Mouse (Mus musculus) left cerebral cortex, adult 18-20 months (tissue): Measurements from ENCODE around the gene March10. TPM values are rescaled to one million over a fixed set of nuclear protein-coding genes. Genes with fewer than 3 reads are reported as not detected.

Source experiments
- DNase-seq, 2 experiments: peaks; one replicate each; pipeline ENCODE4 v3.0.0; 2021 to 2022; ENCODE audit warnings: low spot score in 2 of 2, mixed read lengths in 1 of 2
- total RNA-seq, 2 experiments: library from RNA; stranded (reverse); gene quantifications; 2 replicates each; pipeline ENCODE4 v1.2.3; 2021

March10 gene
- total RNA-seq, 2 experiments from 2014 or later = 1.6 to 2.0 TPM

DNA sequence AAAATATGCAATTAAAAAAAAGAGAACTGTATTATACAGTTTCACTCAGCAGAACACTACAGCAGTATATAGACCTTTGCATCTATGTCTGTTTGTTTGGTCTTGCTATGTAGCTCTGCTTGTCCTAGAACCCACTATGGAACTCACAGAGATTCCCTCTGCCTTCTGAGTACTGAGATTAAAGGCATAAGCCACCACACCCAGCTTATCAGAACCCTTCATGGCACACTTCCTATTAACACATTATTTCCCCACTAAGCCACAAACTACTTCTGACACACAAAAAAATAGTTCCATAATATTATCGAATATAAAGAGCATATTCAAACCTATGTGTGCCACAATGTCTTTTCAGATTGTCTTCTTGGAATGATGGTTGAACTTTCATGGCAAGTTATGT is 42.5 kb downstream of the March10 start:
- no peak for DNase-seq

DNA sequence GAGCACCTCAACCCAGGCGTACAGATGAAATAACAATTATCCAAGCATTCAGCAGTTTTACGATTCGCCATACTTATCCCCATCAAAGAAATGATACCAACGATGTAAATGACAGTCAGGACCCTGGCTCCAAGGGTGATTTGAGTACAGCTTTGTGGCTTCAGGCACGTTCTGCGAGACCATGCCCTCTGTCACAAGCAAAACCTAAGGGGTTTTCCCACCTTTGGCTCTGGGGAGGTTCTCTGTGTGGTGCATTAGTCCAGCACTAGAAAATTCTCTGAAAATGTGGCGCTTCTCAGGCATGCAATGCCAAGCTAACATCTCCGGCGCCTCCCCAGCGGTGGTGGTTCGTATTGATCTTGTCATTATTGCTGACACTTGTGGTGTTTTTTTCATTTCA is 47.1 kb downstream of the March10 start:
- no peak for DNase-seq

DNA sequence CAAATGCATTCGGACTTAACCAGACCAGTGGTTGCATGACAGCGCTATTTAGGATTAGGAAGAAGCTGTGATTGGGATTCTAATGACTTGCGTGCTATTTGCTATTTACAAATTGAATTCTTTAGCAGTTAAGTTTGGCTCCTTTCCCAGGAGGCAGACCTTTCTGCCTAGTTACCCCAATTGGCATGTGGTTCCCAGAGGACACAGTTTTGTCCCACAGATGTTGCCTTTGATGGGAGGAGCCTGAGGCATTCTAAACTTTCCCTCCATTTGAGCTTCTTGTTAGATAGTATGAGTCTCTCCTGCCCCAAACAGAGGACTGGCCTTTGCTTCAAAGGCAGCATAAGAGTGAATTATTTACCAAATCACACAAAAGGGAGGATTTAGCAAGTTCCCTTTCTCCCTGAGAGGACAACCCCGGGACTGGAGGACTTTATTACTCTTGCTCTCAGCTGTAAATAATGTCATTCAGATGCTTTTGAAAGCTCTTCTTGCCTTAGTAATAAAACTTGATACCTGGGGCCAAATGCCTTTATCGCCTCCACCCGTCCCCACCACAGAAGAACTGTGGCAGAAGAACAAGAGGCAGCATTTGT is 48.6 kb downstream of the March10 start:
- DNase-seq = no peak

DNA sequence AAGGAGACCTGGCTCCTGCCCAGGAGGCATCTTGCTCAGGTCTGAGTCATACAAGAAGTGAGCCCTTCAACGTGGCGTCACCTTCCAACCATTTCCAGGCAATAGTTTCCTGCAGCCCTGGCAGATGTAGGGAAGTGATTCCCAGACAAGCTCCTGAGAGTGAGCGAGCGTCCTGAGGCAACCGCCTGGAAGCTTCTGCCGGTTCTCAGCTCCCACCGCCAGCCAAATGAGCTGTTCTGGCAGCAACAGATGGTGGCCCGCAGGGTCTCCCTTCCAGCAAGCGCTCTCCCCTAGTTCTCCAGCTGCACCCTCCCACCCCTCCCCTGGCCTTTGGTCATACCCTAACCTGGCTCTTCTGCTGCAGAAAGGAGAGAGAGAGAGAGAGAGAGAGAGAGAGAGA is 54.2 kb downstream of the March10 start:
- DNase-seq = no peak

DNA sequence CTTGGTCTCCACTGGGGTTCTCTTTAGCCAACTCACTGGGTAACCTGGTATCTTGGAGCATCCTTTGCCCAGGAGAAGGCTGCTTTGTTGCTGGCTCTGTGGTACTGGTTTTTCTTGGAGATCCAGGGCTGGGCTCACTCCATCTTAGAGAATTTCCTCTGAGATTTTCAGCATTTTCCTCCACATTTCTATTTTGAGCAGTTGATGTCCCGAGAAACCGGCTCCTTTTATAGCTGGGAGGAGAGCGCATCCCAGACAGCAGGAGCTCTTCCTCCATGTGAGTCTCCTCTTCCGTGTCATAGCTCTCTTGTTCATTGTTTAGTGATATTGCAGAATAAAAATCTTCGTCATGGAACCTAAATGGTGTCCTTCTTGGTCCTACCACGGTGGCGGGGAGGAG is 66.2 kb downstream of the March10 start:
- peak in 1 of 2 experiments; percentile 8 for DNase-seq

DNA sequence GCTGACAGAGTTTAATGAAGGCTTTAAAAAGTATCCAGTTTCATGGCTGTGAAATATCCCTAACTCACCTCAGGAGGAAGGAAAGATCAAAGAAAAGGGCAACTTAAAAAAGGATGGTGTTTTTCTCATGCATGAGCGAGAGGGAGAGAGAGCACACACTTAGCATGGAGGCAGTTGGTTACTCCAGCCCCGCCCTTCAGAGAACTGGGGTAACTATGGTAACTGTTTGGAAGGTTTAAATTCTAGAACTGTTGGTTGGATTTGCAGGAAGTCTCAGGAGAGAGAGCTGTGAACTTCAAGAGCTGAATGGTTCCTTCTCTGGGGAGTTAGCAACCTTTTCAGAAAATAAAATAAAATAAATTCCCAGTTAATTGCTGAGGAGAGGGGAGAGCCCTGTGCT is 67.9 kb downstream of the March10 start:
- DNase-seq = peak; percentile 33 to 38

DNA sequence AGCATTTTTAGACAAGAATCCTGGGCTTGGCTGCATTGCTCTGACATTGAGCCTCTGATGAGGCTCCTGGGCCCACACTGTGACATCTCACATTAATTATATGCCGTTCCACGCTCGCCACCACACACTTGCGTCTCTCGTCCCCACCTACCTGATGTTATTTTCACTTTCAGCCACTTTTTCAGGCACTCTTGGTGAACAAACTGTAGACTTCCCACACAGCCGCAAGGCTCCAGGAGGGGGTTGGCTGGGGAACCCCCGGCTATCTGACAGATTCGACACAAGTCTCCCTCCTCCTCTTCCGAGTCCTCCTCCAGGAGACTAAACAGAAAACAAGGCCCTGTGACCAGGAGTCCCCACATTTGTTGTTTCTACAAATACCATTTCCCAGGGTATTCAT is 71.3 kb downstream of the March10 start:
- peak; percentile 49 to 79 for DNase-seq

DNA sequence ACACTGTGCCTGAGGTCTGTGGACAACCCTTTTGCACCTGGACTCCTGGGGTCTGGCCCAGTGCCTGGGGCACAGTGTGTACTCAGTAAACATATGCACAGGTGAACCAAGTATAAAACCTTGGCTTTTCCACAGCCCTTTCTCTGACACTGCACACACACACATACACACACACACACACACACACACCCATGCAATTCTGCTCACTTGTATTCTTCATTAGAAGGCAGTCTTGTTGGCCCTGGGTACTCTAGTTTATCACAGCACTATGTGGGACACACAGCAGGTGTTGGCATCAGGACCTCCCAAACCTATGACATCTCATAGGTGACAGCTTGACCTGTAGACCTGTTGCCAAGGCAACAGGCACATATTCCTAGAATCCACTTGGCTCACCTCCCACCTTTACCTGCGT is 80.7 kb downstream of the March10 start:
- no peak for DNase-seq

DNA sequence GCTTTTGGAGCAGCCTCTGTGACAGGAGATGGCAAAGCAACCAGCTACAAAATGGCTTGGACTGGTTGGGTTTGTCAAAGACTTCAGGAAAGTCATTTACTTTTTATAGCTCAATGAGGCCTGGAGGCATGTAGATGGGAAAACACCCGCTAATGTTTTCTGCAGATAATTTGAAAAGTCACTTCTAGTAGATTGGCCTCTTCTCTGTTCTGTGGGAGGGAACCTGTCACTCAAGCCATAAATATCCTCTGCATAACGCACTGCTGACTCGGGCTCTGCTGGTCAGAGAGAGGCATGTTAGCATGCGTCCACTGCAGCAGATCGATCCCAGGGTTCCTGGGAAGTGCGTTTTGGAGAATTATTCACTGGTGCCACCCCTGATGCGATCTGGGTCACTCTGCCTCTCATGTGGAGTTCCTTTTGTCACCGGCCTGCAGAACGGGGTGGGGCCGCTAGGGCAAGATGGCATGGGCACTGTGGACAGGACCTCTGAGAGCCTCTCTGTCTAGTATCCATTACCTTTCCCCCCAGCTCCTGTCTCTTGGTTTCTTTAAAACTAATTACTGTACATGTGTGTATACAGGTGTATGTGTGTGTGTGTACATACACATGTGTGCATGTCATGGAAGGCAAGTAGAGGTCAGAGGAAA is 81.9 kb downstream of the March10 start:
- no peak for DNase-seq

DNA sequence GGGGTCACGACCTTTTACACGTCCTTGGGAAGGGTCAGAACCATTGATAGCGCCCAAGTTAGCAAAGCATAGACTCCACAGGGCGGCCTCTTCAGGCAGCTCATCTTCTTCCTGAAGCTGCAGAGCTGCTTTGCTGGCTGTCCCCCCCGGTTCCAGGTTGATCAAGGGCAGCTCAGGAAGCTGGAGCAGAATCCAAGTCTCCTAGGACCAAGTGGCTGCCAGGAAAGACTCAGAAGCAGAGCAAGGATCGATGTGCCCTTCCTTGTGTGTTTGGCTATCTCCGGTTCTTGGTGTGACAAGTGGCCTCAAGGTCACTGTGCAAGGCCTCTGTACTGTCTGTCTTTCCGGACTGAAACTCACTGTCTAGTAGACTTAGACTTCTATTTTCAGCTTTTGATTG is 82.7 kb downstream of the March10 start:
- DNase-seq = no peak

DNA sequence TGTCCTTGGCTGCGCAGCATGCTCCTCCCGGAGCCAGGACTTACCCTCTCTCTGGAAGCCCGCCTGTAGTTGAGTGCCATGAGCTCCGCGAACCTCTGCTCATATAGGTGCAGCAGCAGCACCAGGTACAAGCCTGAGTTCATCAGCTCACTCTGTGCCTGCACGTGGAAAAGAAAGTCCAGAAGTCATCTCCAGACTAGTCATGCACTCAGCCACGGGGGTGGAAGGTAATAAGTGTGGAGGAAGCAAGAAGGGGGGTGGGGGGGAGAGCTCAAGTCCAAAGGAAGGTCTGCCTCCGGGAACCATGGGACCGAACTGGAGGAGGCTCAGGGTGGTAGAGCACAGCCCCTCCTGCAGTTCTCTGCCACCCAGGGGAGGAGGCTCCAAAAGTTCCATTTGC is 84.7 kb downstream of the March10 start:
- DNase-seq = no peak

DNA sequence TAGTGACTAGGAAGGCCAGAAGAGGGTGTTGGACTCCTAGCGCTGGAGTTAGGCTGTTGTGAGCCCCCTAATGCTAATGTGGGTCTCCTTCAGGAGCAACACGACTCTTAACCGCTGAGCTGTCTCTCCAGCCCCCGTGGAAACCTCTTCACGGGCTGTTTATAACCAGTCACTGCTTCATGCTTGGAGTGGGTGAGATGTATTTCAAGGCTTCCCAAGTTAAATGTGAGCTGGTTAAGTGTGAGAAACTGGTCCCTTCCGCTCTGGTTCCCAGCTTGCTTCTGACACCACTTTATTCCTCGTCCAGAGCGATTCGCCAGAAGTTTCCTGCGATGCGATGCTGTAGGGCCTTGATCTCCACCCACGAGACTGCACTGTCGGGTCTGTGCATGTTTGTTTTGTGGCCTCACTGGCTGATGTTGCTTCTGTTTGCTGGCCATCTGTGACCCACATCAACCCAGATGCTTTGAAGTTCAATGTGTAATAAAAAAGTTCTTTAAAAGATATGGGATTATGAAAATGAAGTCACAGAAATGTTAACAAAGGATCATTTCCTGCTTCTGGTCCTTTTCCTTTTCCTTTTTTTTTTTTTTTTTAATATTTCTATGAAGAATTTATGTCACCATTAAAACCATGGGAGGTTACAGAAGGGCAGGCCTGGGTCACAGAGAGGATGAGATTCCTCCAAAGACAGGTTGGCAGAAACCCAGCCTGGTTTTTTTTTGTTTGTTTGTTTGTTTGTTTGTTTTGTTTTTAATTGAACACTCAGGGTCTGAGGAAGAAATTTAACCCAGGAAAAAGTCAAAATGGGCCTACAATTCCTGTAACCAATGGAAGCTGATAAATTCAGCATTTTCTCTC is 86.8 kb downstream of the March10 start:
- DNase-seq = peak in 1 of 2 experiments; percentile 20

DNA sequence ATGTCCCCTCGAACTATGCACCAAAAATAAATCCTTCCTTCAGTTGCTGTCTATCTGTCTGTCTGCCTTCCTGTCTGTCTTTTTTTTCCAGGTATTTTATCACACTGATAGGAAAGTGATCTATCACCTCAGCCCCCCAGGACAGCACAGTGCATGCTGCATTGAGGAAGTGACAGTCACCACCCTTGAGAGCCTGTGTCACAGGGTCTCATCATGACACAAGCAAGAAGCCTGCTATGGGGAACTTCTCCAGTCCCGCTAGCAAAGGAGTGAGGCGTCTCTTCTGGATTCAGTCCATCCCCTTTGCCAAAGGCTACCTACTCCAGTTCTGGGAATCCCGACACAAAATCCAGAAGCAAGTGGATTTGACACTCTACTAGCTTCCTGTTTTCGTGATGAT is 87.7 kb downstream of the March10 start:
- no peak for DNase-seq

DNA sequence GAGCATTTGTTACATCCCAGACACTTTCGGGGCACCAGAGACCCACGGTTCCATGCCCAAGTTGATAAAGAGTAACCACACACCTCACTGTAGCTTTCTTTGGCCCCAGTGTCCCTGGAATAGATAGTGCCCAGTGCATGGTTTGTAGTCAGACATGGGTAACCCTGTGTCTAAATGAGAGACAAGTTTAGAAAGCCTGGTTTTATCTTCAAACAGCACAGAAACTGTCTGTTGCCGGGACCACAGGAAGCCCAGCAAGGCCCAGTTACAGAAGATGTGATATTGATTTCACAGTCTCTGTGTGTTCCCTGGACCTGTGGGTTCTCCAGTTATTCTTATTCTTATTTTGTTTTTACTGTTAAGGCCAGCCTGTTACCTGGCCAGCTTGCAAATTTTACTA is 89.4 kb downstream of the March10 start:
- DNase-seq = no peak

DNA sequence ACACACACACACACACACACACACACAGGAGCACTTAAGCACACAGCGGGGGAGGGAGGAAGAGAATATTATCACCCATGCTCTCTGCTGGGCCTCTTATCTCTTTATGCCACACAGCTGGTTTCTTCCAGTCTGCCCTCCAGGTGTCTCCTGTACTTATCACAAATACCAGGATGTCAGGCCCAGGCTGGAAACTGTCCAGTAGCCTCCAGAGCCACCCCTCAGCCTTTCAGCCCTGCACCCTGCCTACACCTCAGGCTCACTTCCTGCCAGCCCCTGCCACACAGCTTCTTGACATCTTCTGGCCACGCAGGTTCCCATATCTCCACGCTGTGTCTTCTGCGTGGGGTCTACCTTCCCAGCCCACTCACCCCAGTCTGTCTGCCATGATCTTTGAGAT is 90.5 kb downstream of the March10 start:
- DNase-seq = no peak

DNA sequence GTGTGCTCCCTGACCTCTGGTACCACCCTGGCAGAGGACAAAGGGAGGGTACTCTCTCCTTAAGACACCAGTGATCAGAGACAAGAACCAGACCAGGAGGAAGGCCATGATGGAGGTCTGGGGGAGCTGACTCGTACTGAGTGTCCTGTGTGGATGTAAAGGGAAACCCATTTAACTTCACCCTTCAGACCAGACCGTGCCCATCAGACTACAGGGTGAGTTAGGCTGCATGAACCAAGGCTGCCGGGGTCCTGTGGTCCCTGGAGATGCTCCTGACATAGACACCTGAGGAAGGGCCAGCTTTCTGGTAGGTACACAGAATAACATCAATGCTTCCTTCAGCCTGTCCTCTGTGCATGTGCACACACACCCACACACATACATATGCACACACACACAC is 90.9 kb downstream of the March10 start:
- no peak for DNase-seq

DNA sequence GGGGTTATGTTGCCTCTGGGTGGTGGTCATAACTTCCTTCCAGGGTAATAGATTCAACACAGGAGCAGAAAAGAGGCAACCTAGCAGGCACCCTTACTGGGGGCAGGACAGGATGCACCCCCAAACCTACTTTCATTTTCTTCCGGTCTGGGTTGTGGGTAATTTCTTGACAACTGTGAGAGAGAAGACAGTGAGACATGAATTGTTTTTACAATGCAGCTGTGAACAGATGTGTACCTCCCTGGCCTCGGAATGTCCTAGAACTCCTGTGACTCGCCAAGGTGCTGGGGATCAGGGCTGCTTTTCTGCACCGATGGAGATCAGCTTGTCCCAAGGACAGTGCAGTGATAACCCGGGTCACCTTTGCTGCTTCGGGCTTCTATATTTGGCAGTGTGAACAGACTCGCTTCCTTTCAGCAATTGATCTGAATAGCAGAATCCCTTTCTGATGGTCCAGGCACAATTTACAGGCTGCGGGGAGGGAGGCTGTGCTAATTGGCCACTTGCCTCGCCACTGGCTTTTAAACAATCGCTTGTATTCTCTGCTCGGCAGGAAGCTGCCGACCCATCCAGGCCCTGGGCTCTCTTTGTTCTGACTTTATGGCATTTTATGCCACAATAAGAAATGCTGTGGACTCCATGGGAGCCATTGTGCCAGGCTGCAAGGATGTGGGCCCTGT is 92.0 kb downstream of the March10 start:
- peak; percentile 29 to 31 for DNase-seq

DNA sequence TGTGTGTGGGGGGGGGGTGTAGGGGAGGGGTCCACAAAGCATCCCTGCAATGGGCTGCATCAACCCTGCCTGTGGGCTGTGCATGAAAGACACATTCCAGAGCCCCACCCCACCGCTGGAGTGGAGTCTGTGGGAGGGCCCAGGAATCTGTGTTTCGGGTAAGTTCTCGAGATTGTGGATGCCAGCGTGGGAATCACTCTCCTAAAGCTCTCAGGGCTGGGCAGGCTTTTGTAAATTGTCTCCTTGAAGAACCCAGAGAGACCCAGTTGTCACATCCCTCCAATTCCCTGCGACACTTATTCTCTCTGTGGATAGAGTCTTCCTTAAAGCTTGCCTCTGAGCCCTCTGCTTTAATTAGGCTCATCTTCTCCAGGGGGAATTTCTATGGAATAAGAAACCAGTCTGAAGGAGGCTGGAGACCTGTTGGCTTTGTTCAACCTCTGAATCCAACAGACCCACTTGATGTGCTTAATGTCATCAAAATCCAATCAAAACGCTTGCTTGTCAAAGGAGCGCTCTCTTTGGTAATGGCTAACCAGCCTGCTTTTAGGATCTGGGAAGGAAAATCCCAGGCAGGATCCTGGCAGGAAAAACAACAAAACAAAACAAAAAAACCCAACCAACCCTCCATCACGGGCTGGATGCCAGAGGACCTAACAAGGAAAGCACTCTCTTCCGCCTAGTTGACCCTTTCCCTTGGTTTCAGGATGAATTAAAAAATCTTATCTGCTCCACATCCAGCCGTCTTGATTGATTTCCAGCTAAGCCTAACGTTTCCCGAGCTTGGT is 92.7 kb downstream of the March10 start:
- peak; percentile 73 to 78 for DNase-seq

DNA sequence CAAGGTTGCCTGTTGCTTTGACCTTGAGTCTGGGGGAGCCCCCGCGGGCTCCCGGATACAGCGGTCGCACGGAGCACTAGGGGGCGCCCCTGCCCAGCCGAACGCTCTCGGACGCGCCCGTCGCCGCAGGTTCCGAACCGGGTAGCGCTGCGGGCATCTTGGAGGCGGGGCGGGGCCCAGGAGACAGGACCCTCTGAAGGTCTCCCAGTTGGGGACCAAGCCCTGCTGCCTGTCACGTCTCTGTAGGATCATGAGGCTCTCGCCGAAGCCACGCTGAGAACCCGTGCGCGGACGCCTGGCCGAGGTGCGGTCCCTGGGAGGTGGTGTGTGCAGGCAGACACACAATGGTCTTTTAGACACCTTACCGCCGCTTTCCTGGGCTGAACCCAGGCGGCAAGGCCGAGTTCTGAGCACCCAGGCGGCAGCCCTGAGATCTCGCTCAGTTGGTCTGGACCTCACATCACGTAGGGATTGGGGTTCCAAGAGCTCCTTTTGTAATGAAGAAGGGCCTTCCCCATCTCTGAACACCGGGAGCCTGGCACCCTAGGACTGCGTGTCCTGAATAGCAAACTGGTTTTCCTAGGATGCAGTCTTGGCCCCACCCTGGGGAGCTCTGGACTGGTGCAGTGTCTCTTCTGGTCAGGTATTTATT is 93.5 kb downstream of the March10 start:
- peak; percentile 88 to 92 for DNase-seq

DNA sequence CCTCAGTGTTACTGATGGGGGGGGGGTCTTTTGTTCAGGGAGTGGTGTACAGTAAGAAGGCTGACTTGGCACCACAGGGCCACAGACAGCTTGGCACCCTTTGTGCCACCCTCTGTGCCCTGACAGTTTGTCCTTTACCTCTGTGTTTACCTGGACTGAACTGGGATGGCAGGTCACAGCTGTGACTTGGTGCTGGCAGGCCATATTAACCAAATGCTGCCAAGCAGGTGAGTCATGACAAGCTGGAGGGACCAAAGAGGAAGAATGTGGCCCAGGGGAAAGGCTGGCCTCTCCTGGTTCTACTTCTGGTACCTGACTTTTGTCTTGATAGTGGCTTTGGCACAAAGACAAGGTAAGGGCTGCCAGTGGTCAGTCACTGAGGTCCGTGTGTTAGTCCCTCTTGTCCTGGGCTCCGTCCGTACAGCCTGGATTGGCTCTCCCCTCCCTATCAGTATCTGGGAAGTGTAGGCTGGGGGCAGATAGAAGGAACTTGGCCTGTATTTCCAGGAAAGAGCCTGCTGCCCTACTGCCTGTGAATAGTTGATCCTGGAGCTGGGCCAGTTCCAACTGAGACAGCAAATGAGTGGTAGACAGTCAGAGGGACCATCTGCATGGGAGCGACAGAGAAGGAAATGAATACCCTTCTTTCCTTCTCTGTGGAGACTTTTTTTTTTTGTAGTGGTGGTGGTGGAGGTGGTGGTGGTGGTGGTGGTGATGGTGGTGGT is 94.3 kb downstream of the March10 start:
- no peak for DNase-seq
